Mouse (Mus musculus) spleen, adult 2 months (tissue): ENCODE measurements around the gene Pxdn.

ENCODE experiments used
- CTCF ChIP-seq: fragments of 200-500 bp; IDR thresholded peaks from 2 replicates; pipeline ENCODE4 v1.5.1; 2011; ENCODE audit warnings: mild to moderate bottlenecking, inconsistent platforms; ENCODE audit not compliant: insufficient read depth, insufficient read length, insufficient replicate concordance; ENCODE audit errors: extremely low read depth
- POLR2A ChIP-seq: fragments of 200-500 bp; IDR thresholded peaks from 2 replicates; pipeline ENCODE4 v1.6.1; 2011; ENCODE audit warnings: low read depth, low read length, inconsistent platforms

DNA sequence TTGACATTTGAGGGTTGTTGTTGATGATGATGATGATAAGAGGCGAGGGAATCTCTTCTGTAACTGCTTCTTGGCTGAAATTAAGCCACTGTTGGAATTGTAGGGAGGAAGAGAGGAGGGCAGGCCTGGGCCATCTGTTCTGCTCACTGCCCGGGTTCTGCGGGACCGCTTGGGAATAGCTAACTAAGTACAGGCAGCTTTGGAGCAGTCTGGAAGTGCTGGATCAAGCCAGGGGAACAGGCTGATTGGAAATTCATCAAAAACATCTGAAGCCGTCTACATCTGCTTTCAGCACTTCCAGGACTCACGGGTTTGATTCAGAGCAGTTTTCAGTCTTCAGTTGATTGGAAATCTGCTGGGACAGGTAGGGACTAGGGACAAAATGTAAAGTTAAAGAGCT lies 120.6 kb downstream of the Pxdn start:
- TF ChIP-seq CTCF (no peak), POLR2A (no peak)
